18 mouse cellular contexts compared by ENCODE assay signal in the genomic region with DNA sequence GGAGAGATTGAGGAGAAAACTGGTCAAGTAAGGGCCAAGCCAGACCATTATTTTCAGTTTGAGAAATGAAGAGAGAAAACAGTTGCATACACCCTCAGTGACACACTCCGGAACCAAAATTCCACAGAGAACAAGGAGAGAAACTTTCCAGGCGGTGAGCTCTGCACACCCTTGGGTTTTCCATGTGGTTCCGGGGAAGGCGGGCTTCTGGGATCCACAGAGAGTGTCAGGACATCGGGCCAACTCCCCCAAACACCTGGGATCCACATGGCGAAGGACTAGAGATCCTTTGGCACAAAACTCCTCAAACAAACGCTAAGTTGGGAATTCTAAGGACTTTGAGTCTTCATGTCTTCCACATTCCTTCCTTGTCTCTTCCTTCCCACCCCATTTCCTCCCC. TPM values are rescaled to one million over a fixed set of nuclear protein-coding genes. Genes with fewer than 3 reads are reported as not detected.
"Had no signal": no experiment of that assay in that cellular context is flagged by ENCODE, and none has a peak within 500 bp of the region (broad histone marks: within the 10 kb centered on the region; RNA-seq: fewer than 3 reads in every experiment).

No protein-coding gene starts in this region.

- H3K36me3 ChIP-seq: limb, embryonic 13.5 days; liver, embryonic 15.5 days; midbrain, embryonic 13.5 days; neural tube, embryonic 15.5 days had no signal

- DNase-seq: kidney, adult 11 months; kidney, adult 9 months; kidney, postnatal 4 days; lung, adult 2 months; lung, postnatal 36 days; right cerebral cortex, adult 18-20 months; thymus, adult 18-20 months; thymus, postnatal 25 days had no signal

- H3K9me3 ChIP-seq: limb, embryonic 13.5 days; liver, embryonic 15.5 days; midbrain, embryonic 13.5 days; neural tube, embryonic 15.5 days had no signal

- ATAC-seq: lung, postnatal 0 days; midbrain, embryonic 13.5 days had no signal

- H3K4me2 ChIP-seq: limb, embryonic 13.5 days; liver, embryonic 11.5 days; liver, embryonic 15.5 days; midbrain, embryonic 13.5 days; neural tube, embryonic 15.5 days had no signal

- H3K4me3 ChIP-seq: layer of hippocampus, adult 2 months; limb, embryonic 13.5 days; liver, embryonic 15.5 days; midbrain, embryonic 13.5 days; myocyte; neural tube, embryonic 15.5 days had no signal

- H3K27ac ChIP-seq: kidney, postnatal 0 days; layer of hippocampus, adult 2 months; limb, embryonic 13.5 days; liver, embryonic 15.5 days; midbrain, embryonic 13.5 days; neural tube, embryonic 15.5 days had no signal

- H3K27me3 ChIP-seq: limb, embryonic 13.5 days; liver, embryonic 15.5 days; midbrain, embryonic 13.5 days; neural tube, embryonic 15.5 days had no signal

- H3K4me1 ChIP-seq: liver, embryonic 15.5 days had no signal

- H3K9ac ChIP-seq: limb, embryonic 13.5 days; liver, embryonic 15.5 days; midbrain, embryonic 13.5 days; neural tube, embryonic 15.5 days had no signal

RNA-seq across cellular contexts. Expression of gene Tshz2, which starts 38.5 kb away (rescaled TPM):
- total RNA-seq: megakaryocyte progenitor cell, adult 5-6 weeks had no signal
- polyA plus RNA-seq: myocyte had no signal
